Mouse (Mus musculus): ENCODE data around the gene Gm5134.

GRCm38 (mm10) chr10:75978835-75979157 lies 24.5 kb downstream of the Gm5134 start:
- no peak for TF ChIP-seq HCFC1 (IDR thresholded peaks at IDR 0.05; ENCODE audit: borderline replicate concordance, insufficient read depth, low read length)
- no peak for TF ChIP-seq MAFK (IDR thresholded peaks at IDR 0.05; ENCODE audit: insufficient read depth, low read depth, low read length)
